Mouse (Mus musculus) thymus, postnatal 10 days (tissue): Measurements from ENCODE around the gene Fbxo36.

Experiments
- DNase-seq, 2 experiments: peaks; one replicate each; pipeline ENCODE4 v3.0.0; 2021; ENCODE audit warnings: low spot score in 2 of 2

Gene Fbxo36

DNA sequence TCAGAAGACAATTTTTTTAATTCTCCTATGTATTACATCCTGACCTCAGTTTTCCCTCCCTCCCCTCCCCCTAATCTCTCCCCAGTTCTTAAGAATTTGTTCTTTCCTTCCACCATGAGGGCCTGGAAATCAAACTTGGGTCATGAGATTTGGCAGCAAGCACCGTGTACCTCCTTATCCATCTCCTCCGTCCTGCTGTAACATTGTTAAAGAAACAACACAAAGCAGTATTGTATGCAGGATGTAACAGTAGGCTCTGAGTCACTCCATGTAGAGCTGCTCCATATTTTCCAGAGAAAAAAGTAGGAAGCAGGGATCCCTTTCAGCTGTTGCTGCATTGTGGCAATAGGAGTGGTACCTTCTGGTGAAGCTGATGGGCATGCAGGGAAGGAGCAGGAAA lies 16.1 kb downstream of the Fbxo36 start:
- no peak for DNase-seq

DNA sequence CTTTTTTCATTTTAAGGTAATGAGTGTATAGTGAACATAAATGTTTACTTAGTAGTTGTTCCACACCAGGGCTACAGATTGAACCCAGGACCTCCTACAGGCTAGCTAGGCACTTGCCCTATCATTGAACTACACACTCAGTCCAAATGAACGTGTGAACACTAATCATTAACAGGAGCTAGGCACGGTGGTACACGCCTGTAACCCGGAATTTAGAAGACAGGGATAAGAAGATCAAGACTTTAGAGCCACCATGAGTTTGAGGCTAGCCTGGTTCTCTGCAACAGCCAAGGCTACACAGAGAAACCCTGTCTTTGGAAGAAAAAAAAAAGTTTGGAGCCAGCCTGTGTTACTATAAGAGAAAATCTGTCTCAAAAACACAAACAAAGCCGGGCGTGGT lies 20.0 kb downstream of the Fbxo36 start:
- no peak for DNase-seq

DNA sequence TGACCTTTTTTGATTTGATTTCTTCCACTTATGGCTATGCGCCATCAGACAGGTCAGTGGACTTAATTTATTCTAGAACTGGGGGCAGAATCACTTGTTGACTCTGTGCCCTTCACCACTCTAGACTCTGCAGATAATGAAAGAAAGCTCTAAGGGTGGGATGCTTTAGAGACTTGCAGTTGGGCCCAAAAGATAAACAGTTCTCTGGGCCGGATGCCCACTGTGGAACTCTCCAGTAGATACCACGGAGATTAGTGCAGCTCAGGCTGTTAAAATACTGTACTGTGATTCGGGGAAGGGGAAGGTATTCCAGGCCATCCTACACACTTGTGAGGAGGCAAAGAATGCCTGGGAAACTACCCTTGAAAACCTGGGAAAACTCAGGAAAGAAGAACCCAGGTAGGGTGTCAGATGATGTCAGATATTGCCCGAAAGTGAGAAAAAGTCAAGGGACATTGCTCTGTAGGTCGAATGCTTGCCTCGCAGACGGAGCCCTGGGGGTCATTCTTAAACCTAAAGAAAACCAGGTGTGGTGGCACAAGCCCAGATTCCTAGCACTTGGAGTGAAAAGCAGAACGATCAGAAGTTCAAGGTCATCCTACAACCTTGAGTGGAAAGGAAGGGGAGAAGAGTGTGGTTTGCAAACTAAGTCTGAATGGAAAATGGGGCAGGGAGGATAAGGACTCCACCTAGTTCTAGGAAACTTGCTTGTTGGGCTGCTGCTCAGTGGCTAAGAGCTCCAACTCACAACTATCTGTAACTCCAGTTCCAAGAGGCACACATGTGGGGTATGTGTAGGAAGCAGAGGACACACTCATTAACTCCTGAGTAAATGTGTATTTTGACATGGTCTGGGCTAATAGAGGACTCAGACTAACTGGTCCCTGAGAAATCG lies 21.0 kb downstream of the Fbxo36 start:
- DNase-seq = no peak

DNA sequence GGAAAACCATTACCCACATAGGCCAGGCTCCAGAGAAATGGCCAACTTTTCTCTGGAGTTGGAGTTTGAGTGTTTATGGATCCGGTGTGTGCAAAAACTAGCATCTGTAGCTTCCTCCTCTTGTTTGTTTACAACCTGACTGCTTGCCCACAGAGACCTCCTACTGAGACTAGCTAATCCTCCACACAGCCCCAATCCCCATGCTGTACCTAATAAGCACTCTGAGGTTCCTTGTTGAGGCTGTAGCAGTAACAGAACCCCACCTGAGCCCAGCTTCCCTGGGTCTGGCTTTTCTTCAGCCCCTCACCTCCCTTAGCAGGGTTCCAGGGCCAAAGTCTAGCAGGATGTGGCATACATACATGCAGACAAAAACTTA lies 21.6 kb downstream of the Fbxo36 start:
- DNase-seq = no peak

DNA sequence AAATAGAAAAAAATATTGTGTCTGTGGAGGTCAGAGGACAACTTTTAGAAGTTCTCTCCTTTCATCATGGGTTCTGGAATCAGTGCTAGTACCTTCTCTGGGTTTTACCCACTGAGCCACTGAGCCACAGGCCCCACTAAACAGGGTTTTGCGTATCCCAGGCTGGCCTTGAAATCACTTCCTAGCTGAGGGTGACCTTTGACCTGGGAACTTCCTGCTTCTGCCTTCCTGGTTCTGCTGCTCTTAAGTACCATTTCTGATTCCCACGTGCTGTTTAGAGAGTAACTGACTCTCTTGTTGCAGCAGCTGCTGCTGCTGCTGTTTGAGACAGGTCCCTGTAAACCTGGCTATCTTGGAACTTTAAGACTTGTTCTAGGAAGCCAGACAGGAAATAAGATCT lies 25.0 kb downstream of the Fbxo36 start:
- DNase-seq = no peak

DNA sequence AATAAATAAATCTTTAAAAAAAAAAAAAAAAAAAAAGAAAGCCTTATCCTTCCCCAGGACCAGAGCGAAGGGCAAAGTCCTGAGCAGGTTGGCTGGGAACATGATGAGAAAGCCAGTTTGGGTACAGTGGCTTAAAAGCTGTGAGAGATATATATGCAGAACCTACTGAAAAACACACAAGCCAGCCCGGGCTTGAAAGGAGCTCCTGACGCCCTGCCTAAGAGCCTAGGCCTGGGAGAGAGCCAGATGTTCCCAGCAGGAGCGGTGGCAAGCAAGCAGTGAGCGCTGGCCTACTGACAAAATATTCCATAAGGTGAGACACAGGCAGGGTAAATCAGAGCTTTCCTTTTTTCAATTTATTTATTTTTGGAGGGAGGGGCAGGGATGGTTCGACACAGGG lies 26.6 kb downstream of the Fbxo36 start:
- no peak for DNase-seq

DNA sequence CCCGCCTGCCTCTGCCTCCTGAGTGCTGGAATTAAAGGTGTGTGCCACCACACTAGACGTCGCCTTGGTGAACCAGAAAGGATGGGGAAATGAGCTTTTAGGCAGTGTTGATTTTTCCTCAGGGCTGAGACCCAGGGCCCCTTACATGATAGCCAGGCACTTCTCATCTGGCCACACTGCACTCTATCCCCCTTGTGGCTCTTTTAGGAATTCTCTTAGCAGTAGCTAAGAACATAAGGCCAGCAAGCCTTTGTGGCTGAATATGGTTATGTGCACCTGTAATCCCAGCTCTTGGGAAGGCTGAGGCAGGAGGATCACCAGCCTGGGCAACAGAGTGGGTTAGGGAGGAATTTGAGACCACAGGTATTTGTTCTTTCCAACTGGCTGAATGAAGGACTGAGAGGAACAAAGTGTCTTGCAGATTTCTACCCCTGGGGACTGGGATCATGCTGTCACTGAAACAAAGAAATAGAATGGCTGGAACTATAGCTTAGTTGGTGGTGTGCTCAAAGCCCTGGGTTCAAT lies 27.1 kb downstream of the Fbxo36 start:
- DNase-seq = no peak

DNA sequence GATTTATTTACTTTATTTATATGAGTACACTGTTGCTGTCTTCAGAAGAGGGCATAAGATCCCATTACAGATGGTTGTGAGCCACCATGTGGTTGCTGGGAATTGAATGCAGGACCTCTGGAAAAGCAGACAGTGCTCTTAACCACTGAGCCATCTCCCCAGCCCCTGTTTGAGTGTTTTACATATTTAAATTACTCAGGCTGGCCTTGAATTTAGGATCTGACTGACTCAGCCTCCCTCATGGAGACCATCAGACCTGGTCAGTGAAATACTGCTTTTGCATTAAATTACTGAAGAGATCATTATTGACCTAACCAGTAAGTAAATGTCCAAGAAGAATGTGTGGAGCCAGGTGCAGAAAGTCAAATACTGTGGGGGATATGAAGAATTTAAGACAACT lies 28.7 kb downstream of the Fbxo36 start:
- no peak for DNase-seq

DNA sequence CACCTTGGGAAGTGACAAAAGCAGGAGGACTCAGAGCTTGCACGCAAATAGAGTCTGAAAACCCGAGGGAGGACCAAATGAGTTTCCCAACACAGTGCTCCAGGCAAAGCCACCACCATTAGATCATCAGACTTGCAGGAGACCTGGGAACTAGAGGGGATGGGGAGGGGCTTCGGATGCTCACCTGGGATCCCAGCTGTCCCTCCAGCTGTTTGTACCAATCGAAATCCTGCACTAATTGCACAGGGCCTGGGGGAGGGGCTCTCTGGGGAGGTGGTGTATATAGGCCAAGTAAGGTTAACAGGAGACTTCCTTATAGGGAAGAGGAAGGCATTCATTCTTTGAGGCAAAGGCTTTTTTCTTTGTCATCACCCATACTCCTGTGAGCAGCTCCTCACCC lies 29.2 kb downstream of the Fbxo36 start:
- DNase-seq = no peak

DNA sequence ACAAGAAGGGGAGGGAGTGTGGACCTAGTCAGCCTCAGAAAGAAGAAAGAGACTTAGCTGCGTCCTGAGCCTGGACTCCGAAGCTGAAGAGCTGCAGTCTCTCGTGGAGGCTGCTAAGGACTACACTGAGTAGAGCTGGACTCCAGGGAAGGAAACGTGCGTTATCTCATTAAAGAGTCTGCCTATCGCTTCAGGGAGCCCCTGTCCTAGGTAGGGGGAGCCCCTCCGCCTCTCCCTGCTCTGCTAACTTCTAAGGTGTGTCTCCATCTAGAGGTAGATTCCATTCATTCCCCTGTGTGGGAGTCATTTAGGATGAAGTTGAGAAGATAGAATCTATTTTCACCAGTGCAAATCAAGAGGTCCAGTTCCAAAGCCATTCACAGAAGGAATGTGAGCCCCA lies 29.9 kb downstream of the Fbxo36 start:
- no peak for DNase-seq

DNA sequence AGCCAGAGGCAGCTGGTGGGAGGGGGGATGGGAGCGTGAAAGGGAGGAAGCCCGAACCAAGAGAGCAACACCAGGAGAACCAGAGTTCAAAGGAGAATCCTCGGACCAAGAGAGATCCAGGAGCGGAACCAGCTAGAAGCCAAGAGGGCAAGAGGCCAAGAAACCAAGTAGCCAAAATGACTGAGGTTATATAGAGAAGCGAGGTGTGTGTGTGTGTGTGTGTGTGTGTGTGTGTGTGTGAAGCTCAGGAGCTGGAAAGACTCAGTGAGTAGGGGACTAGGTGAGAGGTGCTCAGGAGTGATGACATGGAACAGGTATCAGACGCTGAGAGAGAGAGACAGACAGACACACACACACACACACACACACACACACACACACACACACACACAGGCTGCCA lies 31.5 kb downstream of the Fbxo36 start:
- DNase-seq = no peak

DNA sequence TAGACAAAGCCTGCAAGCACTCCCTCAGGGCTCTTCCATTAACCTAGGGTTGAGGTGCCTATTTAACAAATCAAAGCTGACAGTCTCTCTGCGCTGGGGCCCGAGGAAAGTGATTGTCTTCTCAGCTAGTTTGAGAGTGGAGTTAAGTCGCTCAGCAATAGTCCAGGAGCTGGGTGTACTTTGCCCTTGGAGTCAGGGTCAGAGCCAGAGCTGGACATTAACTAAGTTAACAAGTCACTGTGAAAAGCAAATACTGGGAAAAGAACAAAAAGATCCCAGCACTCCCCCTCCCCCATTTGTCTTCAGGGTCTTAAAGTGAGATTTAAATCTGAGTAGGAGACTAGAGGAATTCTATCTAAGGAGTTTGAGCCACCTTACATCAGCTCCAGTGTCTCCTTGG lies 32.5 kb downstream of the Fbxo36 start:
- DNase-seq = no peak

DNA sequence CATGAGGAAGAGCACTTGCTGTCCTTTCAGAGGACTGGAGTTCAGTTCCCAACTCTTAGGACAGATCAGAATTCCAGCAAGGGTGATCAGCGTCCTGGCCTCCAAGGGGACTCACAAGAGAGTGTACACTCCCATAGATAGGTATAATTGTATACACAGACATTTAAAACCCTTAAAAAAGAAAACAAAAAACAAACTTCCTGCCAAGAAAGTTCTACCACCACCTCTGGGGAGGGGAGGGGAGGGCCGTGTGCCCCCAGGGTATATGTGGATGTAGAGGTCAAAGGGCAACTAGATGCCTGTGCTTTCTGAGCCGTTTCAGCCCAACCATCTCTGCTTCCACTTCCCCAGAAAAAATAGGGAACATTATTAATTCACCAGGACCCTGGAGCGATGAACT lies 33.3 kb downstream of the Fbxo36 start:
- no peak for DNase-seq

DNA sequence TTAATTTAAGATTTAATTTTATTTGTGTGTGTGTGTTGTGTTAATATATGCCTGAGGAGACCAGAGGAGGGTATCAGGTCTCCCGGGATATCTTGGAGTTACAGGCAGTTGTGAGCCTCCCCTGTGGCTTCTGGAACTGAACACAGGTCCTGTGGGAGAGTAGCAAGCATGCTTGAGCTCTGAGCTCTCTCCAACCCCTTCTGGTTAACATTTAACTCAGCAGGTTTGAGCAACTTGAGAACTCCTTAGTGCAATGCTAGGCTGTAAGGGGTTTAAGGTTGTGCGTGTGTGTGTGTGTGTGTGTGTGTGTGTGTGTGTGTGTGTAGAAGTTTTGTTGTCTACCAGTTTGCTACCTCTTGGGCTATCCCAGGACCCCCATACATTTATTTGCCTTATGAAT lies 37.9 kb downstream of the Fbxo36 start:
- no peak for DNase-seq

DNA sequence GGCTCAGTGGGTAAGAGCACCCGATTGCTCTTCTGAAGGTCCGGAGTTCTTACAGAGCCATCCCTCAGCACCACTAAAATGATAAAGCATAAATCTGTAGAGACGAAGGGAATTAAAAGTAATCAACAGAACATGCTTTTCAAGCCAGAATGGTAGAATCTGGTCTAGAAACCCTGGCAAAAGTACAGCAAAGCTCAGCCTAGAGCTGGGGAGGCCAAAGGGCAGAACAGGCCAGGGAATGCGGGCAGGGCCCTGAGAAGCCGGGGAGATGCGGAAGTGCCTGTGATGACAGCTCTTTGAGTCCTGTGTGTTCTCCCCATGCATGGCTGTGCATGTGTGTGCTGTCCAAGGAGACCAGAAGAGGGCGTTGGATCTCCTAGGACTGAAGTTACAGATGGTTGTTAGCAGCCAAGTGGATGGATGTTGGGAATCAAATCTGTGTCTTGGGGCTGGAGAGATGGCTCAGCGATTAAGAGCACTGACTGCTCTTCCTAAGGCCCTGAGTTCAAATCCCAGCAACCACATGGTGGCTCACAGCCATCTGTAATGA lies 40.0 kb downstream of the Fbxo36 start:
- DNase-seq = no peak

DNA sequence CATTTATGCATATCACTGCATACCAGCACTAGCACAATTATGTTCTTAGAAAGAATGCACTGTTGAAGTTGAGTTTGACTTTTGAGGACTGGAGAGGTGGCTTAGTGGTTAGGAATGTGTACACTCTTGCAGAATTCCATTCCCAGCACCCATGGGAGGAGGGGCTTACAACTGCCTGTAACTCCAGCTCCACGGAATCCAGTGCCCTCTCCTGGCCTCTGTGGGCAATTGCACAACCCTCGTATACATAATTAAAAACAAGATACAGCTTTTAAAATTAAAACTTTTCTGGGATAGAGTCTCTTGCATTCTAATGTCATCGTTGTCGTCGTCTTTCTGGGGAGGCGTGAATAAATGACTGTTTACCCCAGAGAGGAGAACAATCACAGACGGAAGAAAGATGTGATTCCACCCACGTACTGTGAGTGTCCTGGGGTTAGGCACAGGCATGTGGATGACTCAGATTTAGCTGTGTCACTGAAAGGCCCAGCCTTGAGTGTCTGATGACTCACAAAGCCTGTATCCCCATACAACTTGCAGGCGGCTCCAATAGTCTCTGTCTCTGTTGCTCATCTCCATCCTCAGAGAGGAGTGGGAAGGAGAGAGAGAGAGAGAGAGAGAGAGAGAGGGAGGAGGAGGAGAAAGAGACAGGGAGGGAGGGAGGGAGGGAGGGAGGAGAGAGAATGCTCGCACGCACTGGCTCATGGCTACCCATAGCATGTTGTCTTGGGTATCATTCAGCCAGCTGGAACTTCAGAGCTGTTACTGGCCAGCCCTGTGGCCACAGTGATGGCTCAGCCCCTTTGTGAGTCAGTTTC lies 41.8 kb downstream of the Fbxo36 start:
- DNase-seq = no peak

DNA sequence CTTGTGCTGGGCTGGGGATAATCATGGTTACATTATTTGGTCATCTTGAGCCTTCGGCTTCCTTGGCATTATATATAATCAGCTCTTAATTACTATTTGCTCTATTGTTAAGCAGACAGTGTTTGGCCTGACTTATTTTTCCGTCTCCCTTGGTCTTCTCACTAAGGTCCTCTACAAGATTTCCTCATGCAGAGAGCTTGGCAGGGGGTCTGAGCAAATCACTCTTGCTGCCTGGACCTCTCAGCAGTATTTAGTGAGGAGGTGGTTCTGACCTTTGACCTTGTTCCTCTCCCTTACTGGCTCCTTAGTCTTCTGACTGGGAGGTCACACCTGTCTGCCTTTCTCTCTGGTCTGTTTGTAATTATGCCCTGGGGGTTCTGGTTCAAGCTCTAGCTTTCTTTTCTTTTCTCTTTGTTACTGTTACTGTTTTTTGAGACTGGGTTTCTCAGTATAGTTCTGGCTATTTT lies 42.5 kb downstream of the Fbxo36 start:
- no peak for DNase-seq

DNA sequence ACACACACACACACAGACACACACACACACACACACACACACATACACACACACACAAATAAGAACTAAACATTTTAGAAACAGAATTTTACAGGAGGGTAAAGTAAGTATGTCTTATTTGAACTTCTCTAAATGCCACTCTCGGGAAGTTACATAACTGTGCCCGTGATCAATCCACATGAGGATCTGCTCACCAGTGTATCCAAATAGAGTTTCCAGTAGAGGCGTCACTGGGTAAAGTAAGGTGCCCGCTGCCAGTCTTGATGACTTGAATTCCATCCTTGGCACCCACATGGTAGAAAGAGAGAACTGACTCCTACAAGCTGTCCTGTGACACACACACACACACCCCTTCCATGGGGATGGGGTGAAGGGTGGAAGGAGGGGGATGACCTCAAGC lies 43.3 kb downstream of the Fbxo36 start:
- DNase-seq = no peak

DNA sequence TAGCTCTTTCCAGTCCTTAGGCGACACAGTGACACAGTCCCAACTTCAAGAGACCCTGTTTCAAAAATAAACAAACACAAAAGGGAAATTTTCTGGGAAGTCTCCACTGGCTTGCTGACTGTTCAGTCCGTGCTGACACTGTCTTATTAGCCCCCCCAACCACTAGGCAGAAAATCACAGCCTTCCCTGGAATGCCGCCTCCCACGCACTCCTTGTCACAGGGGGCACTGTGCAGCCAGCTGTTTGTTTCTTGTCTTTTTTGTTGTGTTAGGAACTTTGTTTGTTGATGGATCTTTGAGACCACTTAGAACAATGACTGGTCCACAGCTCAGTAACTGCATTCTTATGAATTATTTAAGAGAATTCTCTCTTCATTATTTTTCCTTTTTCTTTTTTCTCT lies 44.2 kb downstream of the Fbxo36 start:
- DNase-seq = no peak

DNA sequence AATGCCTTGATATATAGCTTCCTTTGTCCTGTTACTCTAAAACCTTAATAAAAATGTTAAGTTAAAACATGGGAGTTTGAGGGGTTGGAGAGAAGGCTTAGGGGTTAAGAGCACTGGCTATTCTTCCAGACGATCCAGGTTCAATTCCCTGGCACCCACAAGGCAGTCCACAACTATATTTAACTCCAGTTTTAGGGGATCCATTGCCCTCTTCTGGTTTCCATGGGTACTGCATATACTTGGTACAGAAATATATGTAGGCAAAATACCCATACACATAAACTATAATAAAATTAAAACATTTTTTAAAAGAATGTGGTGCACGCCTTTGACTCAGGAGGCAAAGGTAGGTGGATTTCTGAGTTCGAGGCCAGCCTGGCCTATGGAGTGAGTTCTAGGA lies 45.5 kb downstream of the Fbxo36 start:
- DNase-seq = peak in 1 of 2 experiments; percentile 13

DNA sequence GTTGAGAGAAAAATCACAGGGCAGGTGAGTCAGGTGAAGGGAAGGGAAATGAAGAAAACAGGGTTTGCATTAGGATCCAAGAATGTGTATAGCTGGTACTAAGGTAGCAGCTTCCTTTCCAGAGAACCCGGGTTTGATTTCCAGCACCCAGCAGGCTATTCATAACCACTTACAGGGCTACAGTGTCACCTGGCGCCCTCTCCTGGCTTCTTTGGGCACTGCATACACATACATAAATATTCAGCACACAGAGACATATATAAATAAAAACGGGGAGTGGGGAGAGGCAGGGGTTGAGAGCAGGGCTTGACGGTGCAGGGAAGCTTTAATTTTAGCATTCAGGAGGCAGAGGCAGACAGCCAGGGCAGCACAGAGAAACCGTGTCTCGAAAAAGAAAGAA lies 46.3 kb downstream of the Fbxo36 start:
- DNase-seq = no peak

DNA sequence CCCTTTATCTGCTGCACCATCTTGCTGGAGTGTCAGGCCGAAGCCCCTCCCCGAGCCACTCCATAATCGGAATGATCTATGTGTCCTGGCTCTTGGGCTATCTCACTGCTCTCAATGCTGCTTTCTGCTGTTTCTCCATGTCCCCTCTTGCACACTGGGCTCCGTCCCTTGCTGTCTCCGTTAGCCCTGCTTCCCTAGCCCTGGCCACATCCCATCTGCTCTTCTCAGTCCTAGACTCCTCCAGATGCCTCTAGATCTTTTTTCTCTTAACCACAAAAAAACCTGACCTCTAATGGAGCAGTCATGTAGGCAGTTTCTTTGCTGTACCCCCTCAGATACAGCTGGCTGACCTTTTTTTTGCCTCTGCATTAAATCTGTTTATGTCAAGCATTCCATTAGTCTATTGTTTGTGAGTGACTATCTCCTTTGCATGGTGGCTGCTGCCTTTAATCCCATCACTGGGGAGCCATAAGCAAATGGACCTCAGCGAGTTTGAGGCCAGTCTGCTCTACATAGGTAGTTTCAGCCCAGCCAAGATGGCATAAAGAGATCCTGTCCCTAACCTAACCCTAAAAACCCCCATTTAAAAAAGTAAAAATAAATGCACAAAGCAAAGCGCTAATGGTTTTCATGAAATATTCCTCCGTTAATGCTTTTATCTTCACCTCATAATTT lies 49.8 kb downstream of the Fbxo36 start:
- DNase-seq = no peak
